Mouse (Mus musculus) naive thymus-derived CD4-positive, alpha-beta T cell, adult 2 months (primary cell): Measurements from ENCODE around the gene Ltv1.

Source experiments
- DNase-seq: peaks from one replicate; pipeline ENCODE4 v3.0.0-alpha.2; 2011; ENCODE audit warnings: low read depth

Ltv1 gene

DNA sequence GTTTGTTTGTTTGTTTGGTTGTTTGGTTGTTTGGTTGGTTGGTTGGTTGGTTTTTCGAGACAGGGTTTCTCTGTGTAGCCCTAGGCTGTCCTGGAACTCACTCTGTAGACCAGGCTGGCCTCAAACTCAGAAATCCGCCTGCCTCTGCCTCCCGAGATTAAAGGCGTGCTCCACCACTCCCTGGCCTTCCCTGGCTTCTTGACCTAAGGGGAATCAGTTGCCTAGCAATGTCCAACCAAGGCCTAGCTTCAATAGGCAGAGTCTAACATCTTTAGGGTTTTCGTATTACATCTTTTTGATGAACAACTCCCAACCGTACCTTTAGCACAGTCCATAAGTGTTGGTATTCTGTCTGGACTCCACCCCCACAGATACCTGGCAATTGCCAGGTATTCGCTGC lies 528 bp upstream of the Ltv1 start:
- DNase-seq, result peak; percentile 37

DNA sequence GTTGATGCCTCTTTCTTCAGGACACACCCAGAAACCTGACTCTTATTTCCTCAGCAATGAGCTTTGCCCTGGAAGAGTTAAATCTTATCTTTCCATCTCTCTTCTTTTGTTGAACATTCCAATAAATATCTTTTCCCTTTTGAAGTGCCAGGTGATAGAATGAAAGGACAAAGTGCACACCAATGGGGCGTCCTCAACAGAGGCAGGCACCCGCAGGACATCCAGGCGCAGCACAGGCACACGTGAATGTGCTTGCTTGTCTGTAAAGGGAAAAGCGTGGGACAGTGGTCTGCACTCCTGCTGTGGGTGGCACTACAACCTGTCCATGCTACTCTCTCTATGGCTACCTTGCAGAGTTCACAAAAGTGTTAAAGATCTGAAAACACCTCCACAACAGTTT lies 3.1 kb downstream of the Ltv1 start:
- DNase-seq, result no peak

DNA sequence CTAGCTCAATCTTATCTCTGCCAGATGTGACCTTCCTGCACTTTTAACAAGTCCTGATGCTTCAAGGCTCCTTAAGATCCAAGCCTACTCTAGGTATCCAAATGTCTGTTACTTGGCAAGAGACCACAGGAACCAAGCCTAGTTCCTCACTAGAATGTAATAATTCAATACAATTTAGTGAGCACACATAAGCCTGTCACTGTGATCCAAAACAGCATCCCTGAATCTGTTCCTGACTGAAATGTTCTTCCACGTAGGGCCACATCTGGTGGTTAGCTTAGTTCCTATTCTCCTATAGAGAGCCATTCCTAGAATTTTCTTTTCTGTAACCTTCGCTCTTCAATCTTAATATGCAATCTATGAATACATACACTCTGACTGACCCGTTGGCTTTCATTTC lies 6.2 kb downstream of the Ltv1 start:
- no peak for DNase-seq

DNA sequence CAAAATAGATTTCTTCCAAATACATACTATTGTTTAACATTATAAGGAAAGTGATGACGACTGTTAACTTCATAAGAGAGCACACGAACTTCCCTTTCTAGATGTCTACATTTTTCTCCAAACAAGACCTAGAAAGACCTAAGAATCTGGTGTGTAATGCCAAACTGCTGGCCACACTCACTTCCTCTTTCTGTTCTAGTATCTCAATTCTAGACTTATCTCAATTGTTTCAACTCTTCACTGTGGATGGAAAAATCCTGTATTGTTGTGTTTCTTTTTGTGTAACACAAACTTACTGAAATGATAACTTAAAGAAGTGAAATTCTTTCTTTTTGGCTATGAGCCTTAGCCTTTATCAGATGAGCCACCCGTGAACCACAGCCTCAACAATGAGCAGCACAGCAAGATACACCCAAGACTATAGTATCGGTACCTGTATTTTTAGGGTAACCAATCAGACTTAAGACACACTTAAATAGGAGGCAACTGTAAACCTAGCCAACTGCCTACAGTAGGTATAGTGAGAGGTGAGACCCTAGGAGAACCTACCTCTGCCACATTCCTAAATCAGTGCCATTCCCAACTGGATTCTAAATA lies 8.7 kb downstream of the Ltv1 start:
- no peak for DNase-seq

DNA sequence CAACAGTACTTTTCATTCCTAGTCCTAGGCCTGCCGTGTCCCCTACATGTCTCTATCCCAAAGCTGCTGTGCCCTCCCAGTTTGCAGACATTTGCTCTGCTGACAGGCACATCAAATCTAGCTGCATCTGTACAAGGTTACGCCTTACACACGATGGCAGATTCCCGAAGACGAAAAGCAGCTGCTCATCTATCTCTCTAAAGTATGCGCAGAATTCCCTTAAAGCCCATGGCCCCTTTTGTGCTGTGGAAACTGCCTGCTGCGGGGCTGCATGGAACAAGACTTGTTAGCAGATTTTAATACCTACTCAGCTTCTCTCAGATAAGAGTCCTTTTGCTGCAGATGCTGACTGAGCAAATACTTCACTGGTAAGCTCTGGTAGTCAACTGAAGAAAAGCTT lies 12.8 kb downstream of the Ltv1 start:
- DNase-seq, result no peak

DNA sequence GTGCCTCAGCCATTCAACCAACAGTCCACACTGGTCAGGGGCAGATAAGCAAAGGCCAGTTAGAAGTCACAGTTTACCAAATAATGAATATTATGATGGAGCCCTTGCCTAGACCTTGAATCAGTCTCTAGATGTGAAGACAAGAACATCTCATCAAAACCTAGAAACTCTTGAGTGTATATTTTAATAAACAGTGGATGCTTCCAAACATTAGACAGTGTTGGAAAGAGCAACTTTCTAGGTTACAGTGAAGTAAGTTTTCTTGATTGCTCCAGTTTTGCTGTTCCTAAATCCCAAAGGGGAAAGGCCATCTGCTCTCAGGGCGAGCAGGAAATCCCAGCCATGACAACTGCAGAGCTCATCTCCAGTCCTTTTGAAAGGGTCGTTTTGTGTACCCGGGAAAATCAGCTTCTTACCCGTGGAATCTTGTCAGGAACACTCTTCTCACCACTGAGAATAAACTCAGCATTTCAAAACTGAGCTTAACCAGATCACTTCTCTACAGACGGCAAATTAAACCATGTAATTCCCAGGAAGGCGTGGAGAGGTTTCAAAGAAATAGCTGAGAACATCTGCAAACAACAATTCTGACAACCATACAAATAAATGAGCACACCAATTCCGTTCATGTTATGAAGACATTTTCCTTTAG lies 14.9 kb downstream of the Ltv1 start, which contains the start of gene Zc2hc1b:
TSS of gene Zc2hc1b (minus strand) at position 51 of the 652 bp plus-strand sequence.
- no peak for DNase-seq

DNA sequence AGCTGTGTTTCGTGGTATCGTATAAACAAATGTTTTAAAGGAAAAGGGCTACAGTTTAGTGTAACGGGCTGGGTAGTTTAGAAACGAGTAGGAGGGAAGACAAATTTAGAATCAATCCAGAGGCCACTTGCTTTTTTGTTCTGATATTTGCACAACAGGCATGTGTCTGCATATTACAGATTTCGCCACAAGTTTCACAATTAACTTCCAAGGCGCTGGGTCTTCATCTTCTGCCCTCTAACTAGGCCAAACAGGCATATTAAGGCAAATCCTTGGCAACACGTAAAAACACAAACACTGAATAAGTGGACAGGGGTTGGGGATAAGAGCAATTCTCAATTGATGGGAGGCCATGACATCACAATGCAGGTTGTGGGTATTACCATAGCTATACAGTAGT lies 17.1 kb downstream of the Ltv1 start:
- no peak for DNase-seq

DNA sequence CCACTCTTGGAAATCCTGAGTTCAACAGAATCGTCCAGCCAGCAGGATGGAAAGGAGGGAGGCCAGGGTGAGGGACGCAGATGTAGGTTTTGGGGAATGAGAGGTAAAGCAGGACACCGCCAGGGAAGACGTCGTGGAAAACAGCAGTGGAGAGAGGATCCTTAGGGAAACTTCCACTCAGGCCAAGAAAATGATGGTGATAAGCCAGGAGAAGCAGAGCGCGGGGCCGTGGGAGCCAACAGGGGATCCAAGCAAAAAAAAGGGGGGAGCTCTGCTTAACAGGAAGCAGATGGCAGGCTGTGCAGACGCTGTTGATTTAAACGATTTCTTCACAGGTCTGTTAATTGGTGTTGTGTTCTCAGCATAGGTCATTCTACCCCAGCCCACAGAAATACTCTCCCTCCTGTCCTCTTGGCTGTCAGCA lies 20.2 kb downstream of the Ltv1 start:
- no peak for DNase-seq

DNA sequence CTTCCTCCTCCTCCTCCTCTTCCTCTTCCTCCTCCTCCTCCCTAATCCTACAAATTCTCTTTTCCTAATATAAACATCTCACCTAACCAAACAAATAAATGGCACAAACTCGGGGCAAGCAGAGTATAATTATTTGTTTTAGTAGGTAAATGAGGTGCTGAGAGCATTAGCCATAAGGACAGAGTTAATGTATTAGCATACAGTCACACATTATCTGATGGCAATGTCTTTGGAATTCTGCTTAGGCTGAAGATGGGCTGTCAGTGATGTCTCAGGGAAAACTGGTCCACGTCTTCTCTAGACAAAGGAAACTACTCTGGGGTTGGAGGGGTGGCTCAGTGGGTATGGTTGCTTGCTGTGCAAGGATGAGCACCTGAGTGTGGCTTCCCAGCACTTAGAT lies 21.5 kb downstream of the Ltv1 start:
- DNase-seq, result no peak

DNA sequence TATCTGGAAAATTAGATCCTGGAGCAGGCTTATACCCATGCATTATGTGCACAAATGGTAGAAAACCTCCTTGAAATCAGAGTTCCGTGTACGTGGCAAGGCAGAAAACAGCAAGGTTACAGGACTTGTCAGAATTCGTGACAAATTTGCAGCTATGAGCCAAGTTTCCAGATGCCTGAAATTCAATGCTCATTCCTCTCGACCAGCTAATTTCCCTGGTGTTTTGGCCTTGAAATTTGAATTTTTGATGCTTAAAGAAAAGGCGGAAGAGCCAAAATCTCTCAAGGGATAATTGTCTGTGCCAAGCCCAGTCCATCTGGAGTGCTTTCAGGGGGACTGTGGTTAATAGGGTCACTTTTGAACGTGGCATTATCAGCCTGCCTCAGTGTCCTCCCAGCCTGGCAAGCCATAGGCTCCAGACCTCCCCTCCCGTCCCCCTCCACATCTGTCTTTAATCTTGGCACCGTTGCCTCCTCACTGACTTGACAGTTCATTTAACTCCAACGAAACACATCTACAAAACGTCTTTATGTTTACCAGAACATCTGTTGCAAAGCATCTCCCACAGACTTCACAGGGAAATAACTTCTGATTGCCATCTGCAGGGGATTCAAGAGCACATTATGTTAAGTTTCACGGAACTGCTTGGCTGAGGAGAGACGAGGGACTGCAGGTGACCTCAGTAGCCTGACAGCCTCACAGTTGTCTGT lies 22.1 kb downstream of the Ltv1 start:
- no peak for DNase-seq

DNA sequence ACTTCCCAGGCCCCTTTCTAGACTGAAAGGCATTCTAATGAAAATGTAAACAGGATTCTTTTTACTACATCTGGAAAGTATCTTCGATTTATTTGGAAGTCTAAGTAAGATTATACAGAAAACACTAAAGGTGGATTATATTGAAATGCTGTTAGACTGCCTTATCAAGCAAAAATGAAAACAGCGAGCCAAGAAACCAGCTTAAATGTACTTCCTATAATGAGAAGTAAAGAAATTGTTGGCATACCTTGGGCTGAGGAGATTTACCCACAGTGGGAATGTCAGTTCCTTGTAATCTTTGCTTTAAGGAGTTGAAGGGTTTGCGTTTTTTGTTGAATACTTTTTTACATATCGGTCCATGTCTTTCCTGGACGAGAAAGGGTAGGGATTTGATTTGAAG lies 24.5 kb downstream of the Ltv1 start:
- DNase-seq, result no peak

DNA sequence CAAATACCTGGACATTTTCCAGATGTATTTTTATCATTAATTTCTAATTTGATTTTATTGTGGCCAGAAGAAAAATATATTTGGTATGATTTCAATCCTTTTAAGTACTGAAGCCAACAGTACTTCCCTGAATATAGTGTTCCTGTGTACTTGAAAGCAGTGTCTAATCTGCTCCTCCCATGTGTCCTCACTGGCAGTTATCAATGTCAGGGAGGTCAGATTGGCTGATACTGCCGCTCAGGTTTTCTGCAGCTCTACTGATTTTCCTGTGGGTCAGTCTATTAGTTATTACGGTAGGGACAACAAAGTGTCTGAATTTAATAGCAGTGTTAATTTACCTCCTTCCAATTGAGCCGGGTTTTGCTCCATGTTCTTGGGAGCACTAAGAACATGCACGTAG lies 30.9 kb downstream of the Ltv1 start:
- DNase-seq, result no peak

DNA sequence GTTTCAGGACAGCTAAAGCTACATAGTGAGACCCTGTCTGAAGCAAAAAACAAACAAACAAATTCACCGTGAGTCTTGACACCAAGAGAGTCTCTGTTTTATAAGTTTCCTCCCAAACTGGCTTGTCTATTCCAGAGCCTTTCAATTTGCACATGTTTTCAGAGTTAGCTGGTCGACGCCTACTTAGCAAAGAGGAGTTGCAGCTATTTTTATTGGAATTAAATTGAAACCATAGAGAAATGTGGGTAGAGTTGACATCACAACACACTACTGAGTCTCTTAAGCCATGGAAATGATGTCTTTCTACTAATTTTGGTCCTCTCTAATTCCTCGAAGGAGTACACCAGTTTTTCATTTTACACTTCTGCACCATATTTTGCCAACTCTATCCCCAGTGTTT lies 32.1 kb downstream of the Ltv1 start:
- DNase-seq, result no peak

DNA sequence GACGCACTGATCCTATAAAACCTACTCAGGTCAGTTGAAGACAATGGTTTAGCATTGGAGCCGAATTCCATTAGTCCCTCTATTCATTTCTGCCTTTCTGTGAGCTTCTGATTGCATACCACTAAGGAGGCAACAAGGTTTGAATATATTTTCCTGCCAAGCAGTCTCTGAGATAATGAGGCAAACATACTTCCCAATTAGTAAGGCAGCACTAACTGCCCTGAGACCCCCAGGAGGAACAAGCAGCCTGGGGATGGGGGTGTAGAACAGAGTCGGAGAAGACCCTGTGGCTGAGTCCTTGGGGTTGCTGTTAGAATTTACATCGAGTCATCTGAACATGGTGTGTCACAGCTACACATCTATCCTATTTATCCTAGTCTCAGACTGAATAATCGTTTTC lies 37.6 kb downstream of the Ltv1 start:
- no peak for DNase-seq

DNA sequence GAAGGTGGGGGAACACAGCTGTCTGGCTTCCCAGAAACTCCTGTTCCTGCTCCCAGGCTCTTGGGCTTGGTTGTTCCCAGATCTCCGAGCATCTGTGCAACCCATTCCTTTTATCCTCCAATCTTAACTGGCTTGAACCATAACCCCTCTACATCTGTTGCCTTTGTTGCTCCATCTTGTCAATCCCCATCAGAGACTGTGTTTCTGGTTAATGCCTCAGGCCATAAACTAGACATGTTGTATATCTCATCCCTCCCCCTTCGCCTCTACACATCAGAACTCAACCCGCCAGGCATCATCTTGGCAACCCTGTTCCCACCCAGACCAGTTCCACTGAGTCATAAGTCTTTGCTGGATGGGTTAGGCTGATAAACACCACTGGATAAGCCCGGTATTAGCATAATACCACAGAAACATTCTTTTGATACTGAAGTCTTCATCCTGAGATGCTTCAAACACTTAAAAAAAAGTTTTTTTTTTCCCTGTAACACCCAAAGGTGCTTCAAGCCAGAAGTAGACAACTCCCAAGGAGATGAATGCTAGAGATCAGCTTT lies 40.1 kb downstream of the Ltv1 start:
- no peak for DNase-seq

DNA sequence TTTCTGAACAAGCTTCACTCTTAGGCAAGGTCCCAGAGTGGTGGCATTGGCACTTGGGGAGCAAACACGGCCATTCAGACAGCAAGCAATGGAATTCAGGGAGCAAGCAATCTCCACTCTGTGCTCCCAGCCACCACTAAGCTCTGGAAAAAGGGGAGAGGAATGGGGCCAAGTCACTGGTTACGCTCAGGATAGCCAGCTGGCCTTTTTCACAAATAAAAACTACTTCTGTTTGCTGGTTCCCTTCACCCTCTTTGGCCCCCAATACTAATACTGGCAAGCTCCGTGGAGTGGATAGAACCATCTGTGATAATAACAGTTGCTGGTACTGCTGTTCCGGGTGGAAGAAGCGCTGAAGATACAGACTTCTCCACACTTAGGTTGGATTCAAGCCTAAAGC lies 41.6 kb downstream of the Ltv1 start:
- no peak for DNase-seq

DNA sequence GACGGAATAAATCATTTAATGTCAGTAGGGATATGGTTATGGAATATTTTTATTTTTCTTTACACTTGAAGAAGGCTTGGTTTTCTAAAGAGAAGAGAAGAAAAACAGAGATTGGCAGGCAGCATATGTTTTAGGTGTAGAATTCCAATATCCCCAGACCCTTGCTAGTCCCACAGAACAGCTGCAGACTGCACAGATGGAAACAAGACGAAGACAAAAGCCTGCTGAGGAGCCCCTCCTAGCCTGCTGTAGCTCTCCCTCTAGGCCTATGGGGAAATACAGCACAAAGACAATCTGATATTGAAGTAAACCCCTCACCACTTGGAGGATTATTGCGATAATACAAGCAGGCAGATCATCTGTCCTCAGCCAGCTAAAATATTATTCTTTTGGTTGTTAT lies 42.5 kb downstream of the Ltv1 start:
- no peak for DNase-seq

DNA sequence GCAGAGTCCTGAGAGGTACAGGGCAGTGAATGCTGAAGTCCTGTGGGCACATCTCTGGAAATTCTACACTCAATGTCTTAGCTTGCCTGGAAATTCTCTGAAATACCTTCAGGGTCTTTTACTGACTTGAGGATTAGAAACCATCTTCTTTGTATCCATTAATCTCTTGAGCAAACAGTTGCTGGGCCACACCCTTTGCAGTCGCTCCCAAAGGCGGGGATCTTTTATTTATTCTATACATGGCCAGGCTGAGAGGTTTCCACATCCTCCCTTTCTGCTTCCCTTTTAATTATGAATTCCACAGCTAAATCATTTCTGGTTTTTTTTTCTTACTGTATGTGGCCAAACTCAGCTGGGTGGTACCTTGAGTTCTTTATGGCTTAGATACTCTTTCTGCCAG lies 52.5 kb downstream of the Ltv1 start:
- no peak for DNase-seq

DNA sequence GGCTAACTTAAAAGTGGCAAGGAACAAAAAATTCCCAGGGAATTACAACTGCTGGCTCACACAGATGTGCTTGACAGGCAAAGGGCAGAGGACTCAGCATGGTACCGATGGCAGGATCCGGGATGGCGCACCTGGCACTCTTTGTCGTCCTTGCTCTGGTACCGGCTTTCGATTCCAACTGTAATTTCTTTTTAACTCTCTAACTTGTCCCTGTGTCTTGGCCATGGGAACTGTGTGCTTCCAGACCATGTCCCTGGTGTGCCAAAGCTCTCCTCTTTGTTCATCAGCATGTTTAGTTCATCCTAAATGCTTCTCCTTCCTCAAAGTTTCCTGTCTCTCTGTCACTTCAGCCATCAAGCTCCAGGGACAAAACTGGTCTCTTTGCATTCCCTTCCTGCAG lies 55.1 kb downstream of the Ltv1 start:
- no peak for DNase-seq

DNA sequence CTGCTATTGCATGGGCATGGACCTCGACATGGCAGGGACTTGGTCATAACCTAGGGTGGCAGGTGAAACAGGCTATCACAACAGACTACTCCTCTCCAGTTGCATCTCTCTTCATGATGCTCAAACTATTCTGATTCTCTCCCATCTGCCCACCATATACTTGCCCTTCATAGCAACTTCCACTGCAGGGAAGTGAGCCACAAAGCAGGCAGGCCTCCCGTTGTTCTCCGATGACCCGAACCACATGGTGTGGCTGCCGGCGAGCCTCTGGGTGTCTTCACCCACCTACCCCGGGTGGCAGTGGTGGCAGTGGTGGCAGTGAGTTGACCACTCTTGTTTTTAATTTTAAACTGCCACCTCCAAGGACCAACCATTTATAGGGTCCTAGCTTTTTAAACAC lies 57.2 kb downstream of the Ltv1 start:
- no peak for DNase-seq

DNA sequence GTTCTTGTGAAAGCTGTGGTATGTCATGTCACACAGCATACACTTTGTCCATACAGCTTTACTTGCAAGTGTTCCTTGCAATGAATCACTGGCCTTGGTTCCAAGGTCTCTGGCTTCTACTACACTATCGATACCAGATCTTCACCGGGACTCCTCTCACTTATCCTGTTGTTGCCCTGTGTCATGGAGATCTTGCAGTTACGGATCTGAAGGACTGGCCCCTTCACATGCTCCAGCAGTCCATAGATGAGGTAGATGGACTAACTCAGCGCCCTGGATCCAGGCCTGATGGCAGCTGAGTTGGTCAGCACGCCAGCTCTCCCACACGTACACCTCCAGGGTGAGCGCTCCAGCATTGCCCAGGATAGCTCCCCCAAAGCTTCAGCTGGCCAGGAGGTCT lies 57.7 kb downstream of the Ltv1 start:
- no peak for DNase-seq

DNA sequence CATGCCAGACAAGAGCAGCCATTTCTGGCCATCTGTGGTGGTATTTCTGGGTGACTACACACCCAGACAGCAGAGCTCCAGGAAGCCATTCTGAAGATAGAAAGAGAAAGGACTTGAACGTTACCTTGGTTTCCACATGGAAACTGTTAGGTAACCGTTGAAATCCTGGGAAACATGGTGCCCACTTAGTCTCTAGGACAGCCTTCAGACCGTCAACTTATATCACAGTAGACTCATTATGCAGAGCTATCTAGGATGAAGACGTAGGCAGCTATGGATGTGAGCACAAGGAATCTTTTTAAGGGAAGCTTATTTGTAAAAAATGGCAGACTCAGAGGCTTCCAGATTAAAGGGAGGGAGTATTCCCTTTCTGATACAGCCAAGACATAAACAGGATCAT lies 59.1 kb downstream of the Ltv1 start:
- DNase-seq, result no peak
